Mouse (Mus musculus) liver, embryonic 11.5 days (tissue): ENCODE data around the gene Eif2ak3. TPM values are rescaled to one million over a fixed set of nuclear protein-coding genes. Genes with fewer than 3 reads are reported as not detected.

ENCODE experiments used
- ATAC-seq: fragments of 200-750 bp; cut with Nextera tagmentation; replicated peaks from 2 replicates; pipeline ENCODE4 v1.8.0; 2017; ENCODE audit warnings: moderate number of reproducible peaks, mild to moderate bottlenecking, moderate TSS enrichment, moderate library complexity; ENCODE audit not compliant: low FRiP score
- DNase-seq: peaks from one replicate; pipeline ENCODE4 v3.0.0-alpha.2; 2017; ENCODE audit warnings: low spot score
- H3K27ac ChIP-seq: fragments of 300-500 bp; sonication (generic); 2 replicates; pipeline ENCODE4 v1.5.1; 2014; ENCODE audit warnings: mild to moderate bottlenecking, low read depth, low read length, control low read depth
- H3K27me3 ChIP-seq: fragments of 300-500 bp; sonication (generic); replicated peaks from 2 replicates; pipeline ENCODE4 v1.6.1; 2014; ENCODE audit warnings: low read length, mixed read lengths; ENCODE audit not compliant: control insufficient read depth, insufficient read depth
- H3K36me3 ChIP-seq: fragments of 300-500 bp; sonication (generic); 2 replicates; pipeline ENCODE4 v1.6.1; 2014; ENCODE audit warnings: mild to moderate bottlenecking, low read length, moderate library complexity, mixed read lengths; ENCODE audit not compliant: control insufficient read depth, insufficient read depth
- H3K4me1 ChIP-seq: fragments of 300-500 bp; sonication (generic); replicated peaks from 2 replicates; pipeline ENCODE4 v1.6.1; 2014; ENCODE audit warnings: low read length, mixed read lengths; ENCODE audit not compliant: control insufficient read depth, insufficient read depth
- H3K4me2 ChIP-seq: fragments of 300-500 bp; sonication (generic); 2 replicates; pipeline ENCODE4 v1.6.1; 2014; ENCODE audit warnings: mild to moderate bottlenecking, control low read depth, moderate library complexity
- H3K4me3 ChIP-seq: fragments of 300-500 bp; sonication (generic); 2 replicates; pipeline ENCODE4 v1.5.1; 2014; ENCODE audit warnings: low read depth, low read length, control low read depth
- H3K9ac ChIP-seq: fragments of 300-500 bp; sonication (generic); 2 replicates; pipeline ENCODE4 v1.6.1; 2014; ENCODE audit warnings: low read depth, low read length, control low read depth
- H3K9me3 ChIP-seq: fragments of 300-500 bp; sonication (generic); 2 replicates; pipeline ENCODE4 v1.6.1; 2016; ENCODE audit warnings: low read length, inconsistent platforms, mixed read lengths; ENCODE audit not compliant: control insufficient read depth
- WGBS: fragments of 180-500 bp; shearing (Covaris S2); extraction: QIAGEN DNeasy Blood & Tissue Kit; methylation state at CpG from one replicate; pipeline ENCODE4 v1.1.7; 2014; 5-methylcytosine and 5-hydroxymethylcytosine counted together
- polyA plus RNA-seq: library from polyadenylated mRNA; unstranded; fragments of >200 nt; fragmentation: Nextera tagmentation; extraction: Ambion mirVana; gene quantifications from 2 replicates; pipeline ENCODE4 v1.2.1, GENCODE M21; 2014

Eif2ak3 gene
- polyA plus RNA-seq, 1 experiment from 2014 or later = 7.4 TPM

DNA sequence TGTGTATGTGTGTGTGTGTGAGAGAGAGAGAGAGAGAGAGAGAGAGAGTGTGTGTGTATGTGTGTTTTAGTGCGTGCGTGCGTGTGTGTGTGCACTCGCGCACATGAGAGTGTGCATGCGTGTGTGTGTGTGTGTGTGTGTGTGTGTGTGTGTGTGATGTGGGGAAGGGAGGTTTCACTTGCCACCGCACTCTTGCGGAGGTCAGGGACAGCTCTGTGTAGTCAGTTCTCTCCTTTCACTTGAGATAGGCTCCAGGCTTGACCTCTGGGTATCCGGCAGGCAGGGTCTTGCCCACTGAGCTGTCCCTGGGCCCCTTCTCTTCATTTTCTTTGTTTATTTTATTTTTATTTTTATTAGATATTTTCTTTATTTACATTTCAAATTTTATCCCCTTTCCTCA is 23.0 kb downstream of the Eif2ak3 start:
- Histone ChIP-seq H3K36me3 (no peaks in the 10 kb centered on the region), H3K4me1 (no peaks in the 10 kb centered on the region), H3K4me2 (no peak overlapping the region), H3K27me3 (no peaks in the 10 kb centered on the region), H3K27ac (no peak overlapping the region), H3K9me3 (no peaks in the 10 kb centered on the region), H3K9ac (no peak overlapping the region), H3K4me3 (no peak overlapping the region)
- no peak for DNase-seq
- no peak for ATAC-seq
- WGBS = 86% methylated on average over 9 of the region's 9 CpGs

DNA sequence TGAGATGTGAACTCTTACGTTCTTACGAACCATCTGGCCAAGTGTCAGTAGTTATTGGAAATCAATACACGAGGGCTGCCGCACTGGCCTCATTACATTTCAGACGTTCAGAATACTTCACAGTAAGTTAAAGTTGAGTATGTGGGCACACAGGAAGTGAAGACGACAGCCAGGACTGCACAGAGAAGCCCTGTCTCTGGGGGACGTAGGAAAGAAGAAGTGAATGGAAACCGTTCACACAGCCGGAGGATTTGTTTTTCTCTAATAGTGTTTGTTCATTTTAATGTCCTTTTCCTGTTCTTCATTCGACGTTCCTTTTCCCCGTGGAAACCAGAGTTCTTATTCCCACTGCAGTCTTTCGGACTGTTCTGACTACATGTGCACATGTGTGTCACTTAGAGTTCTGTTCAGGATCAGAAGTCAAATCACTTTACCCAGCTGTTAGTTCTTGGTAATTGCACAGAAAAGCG is 27.2 kb downstream of the Eif2ak3 start:
- no peaks in the 10 kb centered on the region for H3K4me1 ChIP-seq
- ATAC-seq = no peak
- H3K9ac ChIP-seq = no peak overlapping the region
- H3K9me3 ChIP-seq = no peaks in the 10 kb centered on the region
- H3K27ac ChIP-seq = no peak overlapping the region
- no peaks in the 10 kb centered on the region for H3K36me3 ChIP-seq
- 59% methylated on average over 14 of the region's 14 CpGs for WGBS
- no peaks in the 10 kb centered on the region for H3K27me3 ChIP-seq
- no peak overlapping the region for H3K4me3 ChIP-seq
- H3K4me2 ChIP-seq = no peak overlapping the region
- DNase-seq = no peak

GRCm38 (mm10) chr6:70872128-70872527 is 27.8 kb downstream of the Eif2ak3 start:
- H3K9me3 ChIP-seq = no peaks in the 10 kb centered on the region
- H3K9ac ChIP-seq = no peak overlapping the region
- WGBS = 73% methylated on average over 10 of the region's 10 CpGs
- no peak overlapping the region for H3K4me2 ChIP-seq
- ATAC-seq = peak; percentile 45; the same call in 1 of the 2 replicates
- no peaks in the 10 kb centered on the region for H3K27me3 ChIP-seq
- no peaks in the 10 kb centered on the region for H3K4me1 ChIP-seq
- no peak overlapping the region for H3K27ac ChIP-seq
- H3K36me3 ChIP-seq = no peaks in the 10 kb centered on the region
- DNase-seq = no peak
- no peak overlapping the region for H3K4me3 ChIP-seq

- Histone ChIP-seq H3K36me3 (no peaks in the 10 kb centered on the region), H3K27ac (no peak overlapping the region), H3K4me1 (no peaks in the 10 kb centered on the region), H3K4me3 (no peak overlapping the region), H3K4me2 (no peak overlapping the region), H3K9me3 (no peaks in the 10 kb centered on the region), H3K9ac (no peak overlapping the region), H3K27me3 (no peaks in the 10 kb centered on the region)
- ATAC-seq = no peak
- WGBS = 77% methylated on average over 7 of the region's 7 CpGs
- no peak for DNase-seq
Measured at GRCm38 (mm10) chr6:70872570-70872969, 28.3 kb downstream of the Eif2ak3 start.

DNA sequence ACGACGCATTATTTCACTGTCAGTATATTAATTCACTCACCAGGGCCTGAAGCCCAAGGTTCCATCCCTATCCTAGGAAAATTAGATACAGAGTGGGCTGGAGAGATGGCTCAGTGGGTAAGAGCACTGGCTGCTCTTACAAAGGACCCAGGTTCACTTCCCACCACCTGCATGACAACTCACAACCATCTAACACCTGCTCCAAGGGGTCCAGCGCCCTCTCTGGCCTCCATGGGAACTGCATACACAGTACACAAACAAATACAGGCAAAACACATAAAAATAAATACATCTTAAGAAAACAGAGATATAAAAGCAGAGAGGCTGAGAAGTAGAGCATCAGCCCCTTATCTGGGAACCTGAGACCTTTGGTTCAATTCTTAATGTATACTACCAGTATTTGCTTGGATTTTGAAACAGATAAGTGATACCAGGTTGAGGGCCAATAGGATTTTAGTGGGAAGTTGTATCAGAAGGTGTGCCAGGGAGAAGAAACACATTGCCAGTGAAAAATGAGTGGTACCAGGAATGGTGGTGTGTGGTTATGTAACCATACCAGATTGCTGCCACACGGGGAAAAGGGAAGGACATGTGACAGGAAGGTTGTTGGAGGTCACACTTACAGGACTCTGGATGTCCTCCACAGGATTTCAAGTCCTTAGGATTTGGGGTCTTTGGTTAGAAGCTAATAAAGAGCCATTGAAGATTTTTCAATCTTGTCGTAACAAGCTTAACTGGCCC is 29.9 kb downstream of the Eif2ak3 start:
- WGBS = 76% methylated on average over 5 of the region's 5 CpGs
- H3K4me2 ChIP-seq = no peak overlapping the region
- H3K9me3 ChIP-seq = no peaks in the 10 kb centered on the region
- no peak overlapping the region for H3K27ac ChIP-seq
- DNase-seq = no peak
- no peaks in the 10 kb centered on the region for H3K36me3 ChIP-seq
- H3K9ac ChIP-seq = no peak overlapping the region
- H3K27me3 ChIP-seq = no peaks in the 10 kb centered on the region
- H3K4me3 ChIP-seq = no peak overlapping the region
- no peaks in the 10 kb centered on the region for H3K4me1 ChIP-seq
- ATAC-seq = no peak

GRCm38 (mm10) chr6:70875017-70875416 is 30.7 kb downstream of the Eif2ak3 start:
- Histone ChIP-seq H3K27me3 (no peaks in the 10 kb centered on the region), H3K9me3 (no peaks in the 10 kb centered on the region), H3K27ac (no peak overlapping the region), H3K36me3 (no peaks in the 10 kb centered on the region), H3K4me3 (no peak overlapping the region), H3K9ac (no peak overlapping the region), H3K4me1 (no peaks in the 10 kb centered on the region), H3K4me2 (no peak overlapping the region)
- ATAC-seq (no peak), DNase-seq (no peak)
- WGBS = 83% methylated on average over 1 of the region's 1 CpGs

- Histone ChIP-seq H3K27me3 (no peaks in the 10 kb centered on the region), H3K27ac (no peak overlapping the region), H3K9me3 (no peaks in the 10 kb centered on the region), H3K36me3 (0 out of 2 replicates have a peak, but pooled peaks cover 2% of the 10 kb centered on the region), H3K9ac (no peak overlapping the region), H3K4me3 (no peak overlapping the region), H3K4me1 (no peaks in the 10 kb centered on the region), H3K4me2 (no peak overlapping the region)
- peak; percentile 62 for DNase-seq
- 22% methylated on average over 5 of the region's 5 CpGs for WGBS
- peak; percentile 23 for ATAC-seq
Measured at GRCm38 (mm10) chr6:70880714-70881304, 36.5 kb downstream of the Eif2ak3 start.

- peaks cover 16% of the 10 kb centered on the region; the same call in 1 of the 2 replicates for H3K36me3 ChIP-seq
- H3K9ac ChIP-seq = no peak overlapping the region
Measured at GRCm38 (mm10) chr6:70887993-70888392, 43.7 kb downstream of the Eif2ak3 start.

GRCm38 (mm10) chr6:70898166-70898565 is 53.9 kb downstream of the Eif2ak3 start:
- Histone ChIP-seq H3K4me1 (no peaks in the 10 kb centered on the region), H3K4me3 (no peak overlapping the region), H3K9ac (no peak overlapping the region), H3K4me2 (no peak overlapping the region), H3K9me3 (no peaks in the 10 kb centered on the region), H3K27ac (no peak overlapping the region), H3K36me3 (peaks cover 7% of the 10 kb centered on the region), H3K27me3 (no peaks in the 10 kb centered on the region)
- DNase-seq (no peak), ATAC-seq (no peak)
- 78% methylated on average over 6 of the region's 6 CpGs for WGBS

More at GRCm38 (mm10) chr6:70887993-70888392, 43.7 kb downstream of the Eif2ak3 start:
- ATAC-seq (no peak), DNase-seq (no peak)
- Histone ChIP-seq H3K9me3 (no peaks in the 10 kb centered on the region), H3K4me1 (no peaks in the 10 kb centered on the region), H3K27ac (no peak overlapping the region), H3K4me2 (no peak overlapping the region), H3K27me3 (no peaks in the 10 kb centered on the region), H3K4me3 (no peak overlapping the region)
- 91% methylated on average over 11 of the region's 11 CpGs for WGBS
